Mouse (Mus musculus): ENCODE data around the gene Nectin4.

- TF ChIP-seq CTCF (IDR thresholded peaks at IDR 0.05; ENCODE audit: extremely low read depth, insufficient read length, insufficient replicate concordance, low read depth, low read length) = peak; percentile 62; the same call in 1 of the 2 replicates
- no peak for TF ChIP-seq POLR2A (IDR thresholded peaks at IDR 0.05; ENCODE audit: low read depth, low read length)
These were observed 10.2 kb downstream of the Nectin4 start for GRCm38 (mm10) chr1:171379935-171380599.
